Mouse (Mus musculus) megakaryocyte, embryonic 14.5 days (primary cell): ENCODE data around the gene 1110017D15Rik.

Source experiments
- FLI1 ChIP-seq: IDR thresholded peaks from 2 replicates; pipeline ENCODE4 v1.6.1; 2012; ENCODE audit warnings: low read length, inconsistent platforms, mixed read lengths
- GATA1 ChIP-seq: IDR thresholded peaks from 3 replicates; pipeline ENCODE4 v1.6.1; 2012; ENCODE audit warnings: mixed read lengths, low read length, inconsistent platforms, borderline replicate concordance

- no peak for TF ChIP-seq GATA1
- no peak for TF ChIP-seq FLI1
Measured at GRCm38 (mm10) chr4:41500787-41501186, 16.3 kb downstream of the 1110017D15Rik start.
